Mouse (Mus musculus): ENCODE results near the gene Zmynd8. TPM values are rescaled to one million over a fixed set of nuclear protein-coding genes. Genes with fewer than 3 reads are reported as not detected.
A peak's percentile ranks its signal among the peaks of the same experiment; 100 is the strongest.

Zmynd8 gene
- polyA plus RNA-seq, 1 experiment from 2014 or later = 60.0 TPM

DNA sequence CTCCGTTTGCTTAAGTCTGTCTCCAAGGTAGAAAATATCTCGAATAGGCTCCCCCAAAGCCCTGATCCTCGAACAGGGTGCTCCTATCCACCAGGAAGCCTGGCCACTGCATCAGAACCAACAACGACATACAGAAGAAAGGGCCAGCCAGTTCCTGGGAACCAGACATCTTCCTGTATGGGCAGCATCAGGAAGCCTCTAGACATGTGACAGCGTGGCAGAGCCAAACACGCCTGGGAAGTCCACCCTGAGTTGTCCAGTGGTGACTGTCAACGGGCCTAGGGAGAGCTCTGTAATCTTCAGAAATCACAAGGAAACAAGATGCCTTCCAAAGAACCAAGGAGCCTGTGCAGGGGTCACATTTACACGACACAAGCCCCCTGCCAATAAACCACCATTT lies 52.0 kb downstream of the Zmynd8 start:
- WGBS = 91% methylated on average over 8 of the region's 8 CpGs
- peaks cover 100% of the 10 kb centered on the region for H3K36me3 ChIP-seq

DNA sequence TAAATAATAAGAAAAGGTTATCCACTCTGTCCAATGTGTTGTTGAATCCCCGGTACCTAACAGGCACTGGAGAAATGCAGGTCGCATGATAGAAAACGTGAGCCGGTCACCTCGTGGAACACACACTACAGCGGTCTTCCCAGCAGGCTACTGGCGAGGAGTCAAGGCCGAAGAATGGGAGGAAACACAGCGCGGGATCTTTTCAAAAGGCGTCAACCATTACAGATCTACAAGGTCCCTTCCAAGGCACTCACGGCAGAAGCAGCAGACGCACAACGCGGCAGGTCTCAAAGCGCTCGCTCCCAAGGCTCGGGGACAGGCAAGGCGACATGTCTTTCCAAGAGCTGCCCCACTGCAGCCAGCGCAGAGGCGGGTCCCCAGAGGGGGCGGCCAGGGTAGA lies 53.3 kb downstream of the Zmynd8 start:
- WGBS = 91% methylated on average over 22 of the region's 22 CpGs
- Histone ChIP-seq H3K4me3 (no peak overlapping the region), H3K4me1 (replicated peaks) (peaks cover 18% of the 10 kb centered on the region), H3K27ac (no peak overlapping the region), H3K27me3 (ENCODE audit: insufficient read depth, poor library complexity, severe bottlenecking) (no peaks in the 10 kb centered on the region), H3K9me3 (no peaks in the 10 kb centered on the region), H3K36me3 (peaks cover 100% of the 10 kb centered on the region)
- DNase-seq (ENCODE audit: low spot score) = no peak

More for the DNA sequence above, 52.0 kb downstream of the Zmynd8 start:
- DNase-seq (ENCODE audit: low spot score) = no peak
- Histone ChIP-seq H3K4me3 (no peak overlapping the region), H3K9me3 (no peaks in the 10 kb centered on the region), H3K27ac (no peak overlapping the region), H3K4me1 (replicated peaks) (peaks cover 18% of the 10 kb centered on the region), H3K27me3 (ENCODE audit: insufficient read depth, poor library complexity, severe bottlenecking) (no peaks in the 10 kb centered on the region)

DNA sequence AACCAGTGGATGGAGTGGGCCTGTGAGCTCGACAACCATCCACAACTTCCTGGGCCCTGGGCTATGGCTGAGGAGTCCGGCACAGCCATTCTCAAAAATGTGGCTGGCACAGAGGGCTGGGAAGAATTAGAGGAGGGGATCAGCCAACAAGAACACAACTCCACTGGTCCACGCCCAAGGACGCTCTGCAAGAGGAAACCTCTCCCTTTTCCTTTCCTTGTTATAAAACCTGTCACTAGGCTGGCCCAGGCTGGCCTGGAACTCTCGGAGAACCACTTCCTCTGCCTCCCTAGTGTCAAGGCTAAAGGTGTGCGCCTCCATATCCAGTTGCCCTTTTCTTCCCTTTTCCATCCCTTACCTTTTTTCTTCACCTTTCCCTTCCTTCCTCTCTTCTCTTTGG lies 55.5 kb downstream of the Zmynd8 start:
- peaks cover 100% of the 10 kb centered on the region for H3K36me3 ChIP-seq
- H3K27me3 ChIP-seq (ENCODE audit: insufficient read depth, poor library complexity, severe bottlenecking) = no peaks in the 10 kb centered on the region
- no peak overlapping the region for H3K4me3 ChIP-seq
- WGBS = 91% methylated on average over 6 of the region's 6 CpGs
- no peak for DNase-seq (ENCODE audit: low spot score)
- no peaks in the 10 kb centered on the region for H3K9me3 ChIP-seq
- H3K27ac ChIP-seq = no peak overlapping the region
- H3K4me1 ChIP-seq (replicated peaks) = peaks cover 16% of the 10 kb centered on the region; the same call in 1 of the 2 replicates

DNA sequence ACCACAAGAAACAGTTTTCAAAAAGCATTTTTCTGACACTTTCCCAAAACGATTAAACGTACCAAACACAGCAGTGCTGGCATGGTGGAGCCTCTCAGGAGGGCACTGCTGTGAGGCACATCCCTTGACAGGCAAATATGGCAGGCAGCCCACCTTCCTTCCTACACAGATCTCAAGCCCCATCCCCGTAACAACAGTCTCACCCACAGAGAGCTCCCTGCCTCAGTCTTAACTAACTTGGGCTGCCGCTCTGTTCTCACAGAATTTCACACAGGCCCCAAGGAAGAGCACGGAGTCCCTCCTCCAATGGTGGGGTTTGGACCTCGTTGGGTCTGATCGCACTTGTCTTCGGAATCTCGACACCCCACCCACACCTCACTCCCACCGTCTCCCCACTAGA lies 56.6 kb downstream of the Zmynd8 start:
- H3K27me3 ChIP-seq (ENCODE audit: insufficient read depth, poor library complexity, severe bottlenecking) = no peaks in the 10 kb centered on the region
- H3K4me3 ChIP-seq = no peak overlapping the region
- H3K36me3 ChIP-seq = peaks cover 100% of the 10 kb centered on the region
- no peaks in the 10 kb centered on the region for H3K9me3 ChIP-seq
- no peak overlapping the region for H3K27ac ChIP-seq
- H3K4me1 ChIP-seq (replicated peaks) = peaks cover 12% of the 10 kb centered on the region; the same call in 1 of the 2 replicates
- no peak for DNase-seq (ENCODE audit: low spot score)
- WGBS = 97% methylated on average over 10 of the region's 10 CpGs

DNA sequence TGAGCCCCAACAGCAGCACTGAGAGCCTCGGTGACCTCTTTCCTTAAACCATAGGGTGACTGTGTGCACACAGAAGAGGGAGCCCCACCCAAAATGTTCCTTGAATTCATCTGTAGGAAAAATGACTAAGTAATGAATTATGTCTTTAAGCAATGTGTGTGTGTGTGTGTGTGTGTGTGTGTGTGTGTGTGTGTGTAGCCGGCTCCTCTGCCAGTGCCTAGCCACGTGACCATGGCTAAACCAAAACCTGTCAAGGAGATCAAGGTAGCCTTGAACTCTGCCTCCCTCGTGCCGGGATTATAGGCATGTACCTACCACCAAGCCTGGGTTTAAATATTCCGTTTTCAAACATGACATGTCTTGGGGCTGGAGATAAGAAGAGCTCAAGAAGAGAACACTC lies 57.0 kb downstream of the Zmynd8 start:
- Histone ChIP-seq H3K36me3 (peaks cover 100% of the 10 kb centered on the region), H3K27ac (no peak overlapping the region), H3K4me1 (replicated peaks) (peaks cover 9% of the 10 kb centered on the region; the same call in 1 of the 2 replicates), H3K4me3 (no peak overlapping the region), H3K27me3 (ENCODE audit: insufficient read depth, poor library complexity, severe bottlenecking) (no peaks in the 10 kb centered on the region), H3K9me3 (no peaks in the 10 kb centered on the region)
- 97% methylated on average over 6 of the region's 6 CpGs for WGBS
- DNase-seq (ENCODE audit: low spot score) = no peak

DNA sequence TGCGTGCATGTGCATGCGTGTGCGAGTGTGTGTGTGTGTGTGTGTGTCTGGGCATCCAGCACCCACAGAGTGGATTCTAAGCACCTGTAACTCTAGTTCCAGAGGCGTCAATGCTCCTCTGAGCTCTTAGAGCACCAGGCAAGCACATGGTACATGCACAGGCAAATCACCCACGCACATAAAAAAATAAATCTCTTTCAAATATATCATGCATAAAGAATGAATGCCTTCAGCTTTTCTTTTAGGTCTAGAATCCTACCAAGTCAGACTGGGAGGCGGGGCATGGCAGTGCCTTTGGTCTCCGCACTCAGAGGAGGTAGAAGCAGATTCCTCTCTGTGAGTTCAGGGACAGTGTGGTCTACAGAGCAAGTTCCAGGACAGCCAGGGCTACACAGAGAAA lies 58.0 kb downstream of the Zmynd8 start:
- DNase-seq (ENCODE audit: low spot score) = no peak
- Histone ChIP-seq H3K27ac (no peak overlapping the region), H3K4me3 (no peak overlapping the region), H3K36me3 (peaks cover 100% of the 10 kb centered on the region), H3K9me3 (no peaks in the 10 kb centered on the region), H3K27me3 (ENCODE audit: insufficient read depth, poor library complexity, severe bottlenecking) (no peaks in the 10 kb centered on the region), H3K4me1 (replicated peaks) (peaks cover 9% of the 10 kb centered on the region; the same call in 1 of the 2 replicates)
- WGBS = 98% methylated on average over 7 of the region's 7 CpGs

DNA sequence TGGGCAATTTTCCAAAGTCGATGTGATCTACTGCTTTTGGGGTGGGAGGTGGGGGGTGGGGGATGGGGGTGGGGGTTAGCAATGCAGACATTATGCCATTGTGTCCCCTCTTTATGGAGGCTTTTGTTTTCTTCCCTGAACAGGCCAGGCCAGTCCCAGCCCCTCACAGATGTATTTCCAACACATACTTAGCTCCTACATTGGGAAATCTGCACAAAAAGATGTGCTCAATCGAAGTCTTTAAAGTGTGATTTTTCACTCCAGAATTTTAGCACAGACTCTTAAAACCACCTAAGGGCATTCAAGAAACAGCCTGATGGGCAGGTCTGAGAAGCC lies 59.5 kb downstream of the Zmynd8 start:
- Histone ChIP-seq H3K4me1 (replicated peaks) (peaks cover 9% of the 10 kb centered on the region; the same call in 1 of the 2 replicates), H3K36me3 (peaks cover 100% of the 10 kb centered on the region), H3K9me3 (no peaks in the 10 kb centered on the region), H3K27me3 (ENCODE audit: insufficient read depth, poor library complexity, severe bottlenecking) (no peaks in the 10 kb centered on the region), H3K27ac (peak overlapping the region; percentile 16; the same call in 1 of the 2 replicates), H3K4me3 (no peak overlapping the region)
- DNase-seq (ENCODE audit: low spot score) = no peak
- WGBS = 92% methylated on average over 2 of the region's 2 CpGs

DNA sequence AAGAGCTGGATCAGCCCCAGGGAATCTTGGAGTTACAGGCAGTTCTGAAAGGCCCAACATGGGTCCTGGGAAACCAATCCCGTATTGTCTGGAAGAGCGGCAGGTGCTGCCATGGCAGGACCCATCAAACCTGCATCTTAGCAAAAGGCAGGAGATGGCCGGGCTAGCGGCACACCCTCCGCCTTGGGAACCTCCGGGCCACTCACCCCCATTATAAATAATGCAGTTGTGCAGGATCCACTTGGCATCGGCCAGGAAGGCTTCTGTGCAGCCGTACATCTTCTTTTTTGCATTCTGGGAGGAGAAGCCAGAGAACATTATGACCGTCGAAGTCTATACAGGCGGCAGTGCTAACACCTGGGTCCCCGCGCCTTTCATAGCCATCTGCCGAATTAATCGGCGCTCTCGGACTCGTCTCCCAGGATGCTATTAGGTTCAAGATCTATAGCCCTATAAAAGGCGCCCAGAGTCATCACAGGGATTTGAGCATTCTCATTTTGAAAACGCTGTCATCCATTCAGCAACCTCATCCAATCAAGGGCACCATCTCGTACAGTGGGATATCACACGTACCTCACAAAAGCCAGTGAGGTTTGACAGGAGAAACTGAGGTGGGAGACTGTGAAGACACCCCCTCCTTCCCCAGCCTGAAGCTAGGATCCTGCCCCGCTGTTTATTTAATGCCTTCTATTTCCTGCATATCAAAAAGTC lies 60.1 kb downstream of the Zmynd8 start:
- H3K27ac ChIP-seq = peak overlapping the region; percentile 16; the same call in 1 of the 2 replicates

DNA sequence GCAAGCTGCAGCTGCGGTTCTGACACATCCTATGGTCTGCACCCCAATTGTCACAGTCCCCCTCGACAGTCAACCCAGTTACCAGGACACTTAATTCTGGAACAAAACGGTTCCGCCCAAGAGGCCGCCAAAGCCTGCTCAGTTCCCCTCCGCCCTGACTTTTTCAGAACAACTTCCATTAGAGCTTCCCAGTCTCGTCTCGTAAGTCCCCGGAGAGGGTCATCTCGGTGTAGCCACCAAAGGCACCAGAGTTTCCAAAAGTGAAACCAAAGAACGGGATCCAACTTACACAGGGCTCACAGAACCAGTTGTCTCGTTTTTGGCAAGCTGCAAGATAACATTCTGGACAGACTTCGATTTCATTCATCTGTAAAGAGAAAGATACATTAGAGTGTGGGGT lies 64.2 kb downstream of the Zmynd8 start:
- no peak overlapping the region for H3K4me3 ChIP-seq
- no peaks in the 10 kb centered on the region for H3K27me3 ChIP-seq (ENCODE audit: insufficient read depth, poor library complexity, severe bottlenecking)
- peaks cover 23% of the 10 kb centered on the region for H3K4me1 ChIP-seq (replicated peaks)
- H3K36me3 ChIP-seq = peaks cover 100% of the 10 kb centered on the region
- no peak overlapping the region for H3K27ac ChIP-seq
- WGBS = 94% methylated on average over 13 of the region's 13 CpGs
- no peaks in the 10 kb centered on the region for H3K9me3 ChIP-seq
- no peak for DNase-seq (ENCODE audit: low spot score)

More for the DNA sequence above, 60.1 kb downstream of the Zmynd8 start:
- peaks cover 9% of the 10 kb centered on the region; the same call in 1 of the 2 replicates for H3K4me1 ChIP-seq (replicated peaks)
- H3K36me3 ChIP-seq = peaks cover 100% of the 10 kb centered on the region
- no peak overlapping the region for H3K4me3 ChIP-seq
- DNase-seq (ENCODE audit: low spot score) = no peak
- H3K27me3 ChIP-seq (ENCODE audit: insufficient read depth, poor library complexity, severe bottlenecking) = no peaks in the 10 kb centered on the region
- WGBS = 92% methylated on average over 23 of the region's 23 CpGs
- H3K9me3 ChIP-seq = no peaks in the 10 kb centered on the region

DNA sequence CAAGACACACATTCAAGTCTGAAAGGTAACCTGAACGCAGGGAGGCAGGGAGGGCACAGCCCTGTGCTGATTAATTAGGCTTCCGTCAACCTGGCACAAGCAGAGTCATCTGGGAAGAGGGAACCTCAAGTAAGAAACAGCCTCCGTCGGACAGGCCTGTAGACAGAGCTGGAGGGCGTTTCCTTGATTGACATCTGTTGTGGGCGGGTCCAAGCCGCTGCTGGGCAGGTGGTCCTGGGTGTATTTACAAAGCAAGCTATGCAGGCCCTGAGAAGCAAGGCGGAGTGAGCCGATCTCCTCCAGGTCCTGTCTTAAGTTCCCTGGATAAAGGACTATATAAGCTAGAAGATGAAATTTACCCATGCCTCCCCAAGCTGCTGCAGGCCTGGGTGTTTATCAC lies 65.3 kb downstream of the Zmynd8 start:
- peaks cover 100% of the 10 kb centered on the region for H3K36me3 ChIP-seq
- DNase-seq (ENCODE audit: low spot score) = no peak

DNA sequence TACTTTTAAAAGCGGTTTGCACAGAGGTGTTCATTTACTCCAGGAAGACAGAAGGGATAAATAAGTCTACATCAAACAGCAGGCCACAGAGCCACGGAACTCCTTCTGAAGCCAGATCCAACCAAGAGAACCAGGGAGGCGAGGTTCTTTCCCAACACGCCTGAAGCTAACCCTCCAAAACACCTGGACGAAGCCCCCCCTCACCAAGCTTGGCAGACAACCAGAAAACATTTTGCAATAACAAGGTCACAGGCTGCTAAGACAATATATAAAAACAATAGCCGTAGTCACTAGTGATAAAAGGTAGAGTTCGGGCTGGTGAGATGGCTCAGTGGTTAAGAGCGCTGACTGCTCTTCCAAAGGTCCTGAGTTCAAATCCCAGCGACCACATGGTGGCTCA lies 66.1 kb downstream of the Zmynd8 start:
- DNase-seq (ENCODE audit: low spot score) = no peak
- H3K36me3 ChIP-seq = peaks cover 100% of the 10 kb centered on the region
- H3K4me1 ChIP-seq (replicated peaks) = peaks cover 18% of the 10 kb centered on the region; the same call in 1 of the 2 replicates

More for the DNA sequence above, 65.3 kb downstream of the Zmynd8 start:
- H3K4me1 ChIP-seq (replicated peaks) = peaks cover 18% of the 10 kb centered on the region; the same call in 1 of the 2 replicates
- no peak overlapping the region for H3K4me3 ChIP-seq
- H3K9me3 ChIP-seq = no peaks in the 10 kb centered on the region
- 73% methylated on average over 9 of the region's 9 CpGs for WGBS
- 0 out of 2 replicates have a peak overlapping the region, but pooled peaks have one; percentile 9 for H3K27ac ChIP-seq
- H3K27me3 ChIP-seq (ENCODE audit: insufficient read depth, poor library complexity, severe bottlenecking) = no peaks in the 10 kb centered on the region

DNA sequence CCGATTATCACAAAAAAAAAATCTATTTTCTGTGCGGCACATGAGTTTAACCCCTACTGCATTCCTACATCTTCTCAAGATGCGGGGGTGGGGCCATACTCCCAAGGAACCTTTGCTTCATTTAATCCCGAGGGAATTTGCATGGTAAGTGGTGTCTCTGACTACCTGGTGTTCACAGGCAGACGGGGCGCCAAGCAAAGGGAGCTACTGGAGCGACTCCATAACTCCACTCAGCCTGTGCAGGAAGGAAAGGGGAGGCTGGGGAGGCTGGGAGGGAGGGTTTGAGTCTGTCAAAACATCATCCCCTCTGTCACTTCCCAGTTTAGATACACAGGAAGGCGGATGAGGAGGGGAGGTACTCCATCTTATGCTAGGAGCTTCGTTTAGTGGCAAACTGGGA lies 66.5 kb downstream of the Zmynd8 start:
- H3K9me3 ChIP-seq = no peaks in the 10 kb centered on the region
- H3K4me3 ChIP-seq = no peak overlapping the region
- peaks cover 18% of the 10 kb centered on the region; the same call in 1 of the 2 replicates for H3K4me1 ChIP-seq (replicated peaks)
- no peak for DNase-seq (ENCODE audit: low spot score)
- no peak overlapping the region for H3K27ac ChIP-seq
- H3K27me3 ChIP-seq (ENCODE audit: insufficient read depth, poor library complexity, severe bottlenecking) = no peaks in the 10 kb centered on the region
- peaks cover 100% of the 10 kb centered on the region for H3K36me3 ChIP-seq
- WGBS = 78% methylated on average over 9 of the region's 9 CpGs

More for the DNA sequence above, 66.1 kb downstream of the Zmynd8 start:
- no peaks in the 10 kb centered on the region for H3K27me3 ChIP-seq (ENCODE audit: insufficient read depth, poor library complexity, severe bottlenecking)
- no peaks in the 10 kb centered on the region for H3K9me3 ChIP-seq
- WGBS = 94% methylated on average over 9 of the region's 9 CpGs
- H3K4me3 ChIP-seq = no peak overlapping the region
- H3K27ac ChIP-seq = no peak overlapping the region

DNA sequence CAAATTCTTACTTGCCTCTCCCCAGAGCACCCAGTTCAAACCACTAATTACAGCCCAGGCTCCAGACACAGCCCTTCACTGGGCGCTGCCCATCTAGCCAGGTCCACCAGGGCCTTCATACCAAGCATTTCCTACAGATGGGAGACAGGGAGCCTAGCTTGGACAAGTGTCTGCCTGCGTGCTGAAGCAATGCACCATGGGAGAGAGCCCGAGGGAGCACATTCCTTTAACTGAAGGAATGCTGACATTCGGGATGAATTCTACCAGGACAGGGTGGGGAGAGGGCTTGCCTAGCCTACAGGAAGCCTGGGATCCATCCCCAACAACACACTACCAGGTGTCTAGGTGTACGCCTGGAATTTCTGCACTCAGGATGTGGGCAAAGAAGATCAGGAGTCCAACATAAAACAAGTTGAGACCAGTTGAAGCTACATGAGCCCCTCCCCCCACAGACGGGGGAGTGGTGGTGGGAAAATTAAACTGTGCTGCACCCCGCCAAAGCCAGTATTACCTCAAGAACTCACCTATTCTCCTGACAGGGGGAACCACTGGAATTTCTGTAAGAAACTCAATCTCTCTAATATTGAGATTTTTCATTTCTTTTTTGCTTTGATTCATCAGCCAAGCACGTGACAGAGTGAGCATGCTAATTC lies 67.1 kb downstream of the Zmynd8 start:
- whole genome bisulfite sequencing = 78% methylated on average over 8 of the region's 8 CpGs
- H3K27me3 ChIP-seq (ENCODE audit: insufficient read depth, poor library complexity, severe bottlenecking) = no peaks in the 10 kb centered on the region
- H3K9me3 ChIP-seq = no peaks in the 10 kb centered on the region
- peaks cover 18% of the 10 kb centered on the region; the same call in 1 of the 2 replicates for H3K4me1 ChIP-seq (replicated peaks)
- no peak overlapping the region for H3K4me3 ChIP-seq
- H3K27ac ChIP-seq = peak overlapping the region; percentile 31; the same call in 1 of the 2 replicates
- DNase-seq (ENCODE audit: low spot score) = no peak
- peaks cover 100% of the 10 kb centered on the region for H3K36me3 ChIP-seq
